Mouse (Mus musculus): ENCODE measurements around the gene Krt80. TPM values are rescaled to one million over a fixed set of nuclear protein-coding genes. Genes with fewer than 3 reads are reported as not detected.
A peak's percentile ranks its signal among the peaks of the same experiment; 100 is the strongest.

The Krt80 gene
- polyA plus RNA-seq, 1 experiment from 2014 or later, result 0.10 TPM

DNA sequence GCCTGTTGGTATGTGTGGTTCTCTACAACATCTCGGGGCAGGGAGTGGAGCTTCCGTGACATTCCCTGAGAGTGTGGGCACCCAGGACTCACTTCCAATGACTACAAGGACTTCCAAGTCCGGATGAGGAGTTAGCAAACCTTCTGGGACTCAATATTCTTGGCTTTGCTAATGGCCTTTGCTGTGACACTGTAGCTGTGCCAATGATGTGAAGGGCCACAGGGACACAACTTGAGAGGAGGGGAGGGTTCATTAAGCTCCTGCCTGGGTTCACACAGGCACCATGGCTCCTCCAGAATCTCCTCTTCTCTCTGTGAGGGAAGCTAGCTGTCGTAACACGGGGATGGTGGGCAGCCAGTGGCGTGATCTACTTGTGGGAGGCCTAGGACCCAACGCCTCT lies 47.3 kb downstream of the Krt80 start:
- Histone ChIP-seq H3K9ac (no peak overlapping the region), H3K9me3 (replicated peaks) (0 out of 2 replicates have a peak, but pooled peaks cover 5% of the 10 kb centered on the region), H3K27ac (no peak overlapping the region), H3K36me3 (no peaks in the 10 kb centered on the region), H3K27me3 (no peaks in the 10 kb centered on the region; the same call in 1 of the 2 replicates), H3K4me3 (replicated peaks) (no peak overlapping the region), H3K4me1 (replicated peaks) (peaks cover 29% of the 10 kb centered on the region), H3K4me2 (no peak overlapping the region)
- no peak for DNase-seq
- 70% methylated on average over 7 of the region's 7 CpGs for WGBS (ENCODE audit: insufficient replicate concordance)
- no peak for ATAC-seq (ENCODE audit: low read depth)

DNA sequence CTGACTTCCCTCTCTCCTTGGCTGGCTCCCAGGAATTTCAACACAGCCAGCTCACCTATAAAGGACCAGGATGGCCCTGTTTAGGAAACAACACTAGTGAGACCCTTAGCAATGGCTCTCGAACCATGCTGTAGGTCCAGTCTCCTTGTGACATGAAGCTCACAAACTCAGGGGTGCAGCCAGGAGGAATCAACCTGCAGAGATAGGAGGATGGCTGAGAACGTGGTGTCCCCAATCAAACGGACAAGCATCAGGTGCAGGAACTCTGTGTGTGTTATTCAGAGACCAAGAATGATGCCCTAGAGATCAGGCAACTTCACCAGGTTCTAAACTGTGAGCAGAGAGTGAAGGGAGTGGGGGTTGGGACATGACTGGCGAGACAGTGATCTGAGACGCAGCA lies 47.9 kb downstream of the Krt80 start:
- DNase-seq, result no peak
- H3K36me3 ChIP-seq, result no peaks in the 10 kb centered on the region

DNA sequence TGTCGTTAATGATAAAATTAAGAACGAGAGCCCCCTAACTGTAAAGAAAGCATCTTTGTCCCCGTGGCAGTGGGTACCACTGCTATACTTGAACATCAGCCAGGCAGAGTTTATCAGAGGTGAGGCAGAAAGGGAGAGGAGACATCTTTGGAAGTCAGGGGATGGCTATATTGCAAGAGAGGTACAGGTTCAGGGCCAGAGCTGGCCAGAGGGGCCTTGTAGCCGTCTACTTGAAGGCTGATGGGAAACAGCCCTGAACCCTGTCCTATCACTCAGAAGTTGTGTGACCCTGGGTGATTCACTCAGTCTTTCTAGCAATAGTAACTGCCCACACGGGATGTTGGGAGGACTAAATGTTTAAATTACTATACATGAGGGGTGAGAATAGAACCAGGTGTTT lies 48.8 kb downstream of the Krt80 start:
- Histone ChIP-seq H3K27me3 (no peaks in the 10 kb centered on the region; the same call in 1 of the 2 replicates), H3K36me3 (no peaks in the 10 kb centered on the region), H3K27ac (no peak overlapping the region), H3K4me2 (no peak overlapping the region), H3K4me3 (replicated peaks) (no peak overlapping the region), H3K9ac (no peak overlapping the region), H3K9me3 (replicated peaks) (0 out of 2 replicates have a peak, but pooled peaks cover 5% of the 10 kb centered on the region), H3K4me1 (replicated peaks) (peaks cover 38% of the 10 kb centered on the region)
- ATAC-seq (ENCODE audit: low read depth) (no peak), DNase-seq (no peak)
- WGBS (ENCODE audit: insufficient replicate concordance), result 7% methylated on average over 5 of the region's 5 CpGs

More for the DNA sequence above, 47.9 kb downstream of the Krt80 start:
- Histone ChIP-seq H3K27me3 (no peaks in the 10 kb centered on the region; the same call in 1 of the 2 replicates), H3K4me3 (replicated peaks) (no peak overlapping the region), H3K4me2 (no peak overlapping the region), H3K27ac (no peak overlapping the region), H3K4me1 (replicated peaks) (peaks cover 33% of the 10 kb centered on the region), H3K9me3 (replicated peaks) (0 out of 2 replicates have a peak, but pooled peaks cover 5% of the 10 kb centered on the region), H3K9ac (no peak overlapping the region)
- 52% methylated on average over 5 of the region's 5 CpGs for WGBS (ENCODE audit: insufficient replicate concordance)
- ATAC-seq (ENCODE audit: low read depth), result no peak

DNA sequence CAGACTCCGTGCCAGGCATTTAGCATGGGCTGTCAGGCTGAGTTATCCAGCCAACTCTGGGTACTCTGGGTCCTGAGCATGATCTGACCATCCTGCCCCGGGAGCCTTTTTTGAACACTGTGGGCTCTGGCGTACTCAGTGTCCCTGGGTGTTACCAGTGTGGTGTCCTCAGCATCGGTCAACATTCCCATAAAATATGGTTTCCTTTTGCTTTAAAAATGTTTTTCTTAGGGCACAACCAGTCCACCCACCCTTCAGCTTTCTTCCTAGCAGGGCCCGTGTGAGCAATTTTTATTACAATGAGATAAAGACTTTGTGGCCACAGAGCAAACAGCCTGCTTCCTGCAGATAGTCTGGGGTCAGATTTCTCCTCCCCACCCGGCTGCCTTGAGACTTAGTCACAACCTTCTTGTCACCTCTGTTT lies 49.3 kb downstream of the Krt80 start:
- DNase-seq, result no peak
- WGBS (ENCODE audit: insufficient replicate concordance), result 12% methylated on average over 6 of the region's 6 CpGs

DNA sequence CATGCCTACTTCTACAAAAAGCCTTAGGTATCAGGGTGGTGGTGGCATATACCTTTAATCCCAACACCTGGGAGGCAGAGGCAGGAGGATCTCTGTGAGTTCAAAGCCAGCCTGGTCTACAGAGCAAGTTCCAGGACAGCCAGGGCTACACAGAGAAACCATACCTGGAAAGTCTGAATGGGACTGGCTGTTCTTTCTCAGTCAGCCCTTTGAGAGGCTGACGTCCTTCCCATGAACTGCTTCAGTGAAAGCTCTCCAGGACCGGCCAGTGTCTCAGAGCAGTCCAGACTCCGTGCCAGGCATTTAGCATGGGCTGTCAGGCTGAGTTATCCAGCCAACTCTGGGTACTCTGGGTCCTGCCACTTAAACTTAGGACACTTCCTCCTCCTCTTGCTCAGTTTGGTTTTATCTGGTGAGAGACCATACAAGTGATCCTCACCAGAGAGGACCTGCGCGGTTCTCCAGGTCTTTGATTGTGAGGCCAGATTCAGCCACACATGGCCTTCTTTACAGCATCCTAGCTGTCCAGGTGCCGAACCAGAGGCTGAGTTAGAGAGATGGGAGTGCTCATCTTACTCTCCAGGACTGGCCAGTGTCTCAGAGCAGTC lies 49.8 kb downstream of the Krt80 start:
- Histone ChIP-seq H3K27ac (peak overlapping the region; percentile 32; the same call in 1 of the 2 replicates), H3K4me3 (replicated peaks) (no peak overlapping the region), H3K4me2 (no peak overlapping the region), H3K9me3 (replicated peaks) (0 out of 2 replicates have a peak, but pooled peaks cover 5% of the 10 kb centered on the region), H3K36me3 (no peaks in the 10 kb centered on the region), H3K4me1 (replicated peaks) (peaks cover 38% of the 10 kb centered on the region), H3K27me3 (no peaks in the 10 kb centered on the region; the same call in 1 of the 2 replicates), H3K9ac (no peak overlapping the region)
- DNase-seq (no peak), ATAC-seq (ENCODE audit: low read depth) (0 out of 2 replicates have a peak, but pooled peaks have one; percentile 5)
- 17% methylated on average over 6 of the region's 6 CpGs for WGBS (ENCODE audit: insufficient replicate concordance)

More for the DNA sequence above, 49.3 kb downstream of the Krt80 start:
- Histone ChIP-seq H3K4me2 (no peak overlapping the region), H3K4me3 (replicated peaks) (no peak overlapping the region), H3K27me3 (no peaks in the 10 kb centered on the region; the same call in 1 of the 2 replicates), H3K9ac (no peak overlapping the region), H3K4me1 (replicated peaks) (peaks cover 38% of the 10 kb centered on the region), H3K27ac (peak overlapping the region; percentile 32; the same call in 1 of the 2 replicates), H3K9me3 (replicated peaks) (0 out of 2 replicates have a peak, but pooled peaks cover 5% of the 10 kb centered on the region), H3K36me3 (no peaks in the 10 kb centered on the region)
- peak; percentile 35; the same call in 1 of the 2 replicates for ATAC-seq (ENCODE audit: low read depth)

DNA sequence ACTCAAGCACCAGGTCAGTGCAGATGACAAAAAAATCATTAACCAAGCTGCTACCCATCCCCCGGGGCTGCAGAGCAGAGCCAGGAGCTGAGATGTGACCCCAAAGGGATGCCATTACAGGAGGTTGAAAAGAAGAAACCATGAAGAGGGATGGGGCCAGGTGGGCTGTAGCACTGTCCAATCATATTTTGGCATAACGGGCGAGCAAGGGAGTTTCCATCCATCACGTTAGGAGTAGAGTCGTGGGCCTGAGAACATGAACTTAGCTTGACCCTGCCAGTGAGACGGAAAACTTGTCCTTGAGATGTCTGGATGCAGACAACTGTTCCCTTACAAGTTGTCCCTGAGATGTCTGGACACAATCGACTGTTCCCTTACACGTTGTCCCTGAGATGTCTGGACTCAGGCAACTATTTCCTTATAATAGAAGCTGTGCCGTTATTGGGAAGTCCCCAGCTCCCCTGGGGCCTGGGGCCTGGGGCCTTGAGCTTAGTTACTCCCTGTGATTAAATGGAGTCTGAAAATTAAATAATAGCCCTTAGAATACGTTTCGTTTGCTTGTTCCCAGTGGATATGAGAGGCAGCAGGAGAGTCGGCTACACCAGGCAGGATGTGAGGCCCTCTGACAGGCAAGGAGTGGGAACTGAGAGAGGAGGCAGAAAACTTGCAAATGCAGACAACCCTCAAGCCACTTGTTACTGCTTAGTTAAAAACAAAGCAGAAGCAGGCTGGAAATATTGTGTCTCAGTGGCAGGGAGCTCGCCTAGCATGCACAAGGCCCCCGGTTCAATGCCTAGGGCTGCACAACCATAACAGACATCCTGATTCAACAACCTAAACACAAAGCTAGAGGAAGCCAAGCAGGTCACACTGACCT lies 50.8 kb downstream of the Krt80 start:
- Histone ChIP-seq H3K36me3 (no peaks in the 10 kb centered on the region), H3K4me2 (no peak overlapping the region), H3K27ac (no peak overlapping the region), H3K27me3 (no peaks in the 10 kb centered on the region; the same call in 1 of the 2 replicates), H3K4me1 (replicated peaks) (peaks cover 38% of the 10 kb centered on the region), H3K9ac (no peak overlapping the region), H3K4me3 (replicated peaks) (no peak overlapping the region), H3K9me3 (replicated peaks) (0 out of 2 replicates have a peak, but pooled peaks cover 5% of the 10 kb centered on the region)
- no peak for DNase-seq
- 51% methylated on average over 14 of the region's 14 CpGs for WGBS (ENCODE audit: insufficient replicate concordance)
- ATAC-seq (ENCODE audit: low read depth), result no peak

DNA sequence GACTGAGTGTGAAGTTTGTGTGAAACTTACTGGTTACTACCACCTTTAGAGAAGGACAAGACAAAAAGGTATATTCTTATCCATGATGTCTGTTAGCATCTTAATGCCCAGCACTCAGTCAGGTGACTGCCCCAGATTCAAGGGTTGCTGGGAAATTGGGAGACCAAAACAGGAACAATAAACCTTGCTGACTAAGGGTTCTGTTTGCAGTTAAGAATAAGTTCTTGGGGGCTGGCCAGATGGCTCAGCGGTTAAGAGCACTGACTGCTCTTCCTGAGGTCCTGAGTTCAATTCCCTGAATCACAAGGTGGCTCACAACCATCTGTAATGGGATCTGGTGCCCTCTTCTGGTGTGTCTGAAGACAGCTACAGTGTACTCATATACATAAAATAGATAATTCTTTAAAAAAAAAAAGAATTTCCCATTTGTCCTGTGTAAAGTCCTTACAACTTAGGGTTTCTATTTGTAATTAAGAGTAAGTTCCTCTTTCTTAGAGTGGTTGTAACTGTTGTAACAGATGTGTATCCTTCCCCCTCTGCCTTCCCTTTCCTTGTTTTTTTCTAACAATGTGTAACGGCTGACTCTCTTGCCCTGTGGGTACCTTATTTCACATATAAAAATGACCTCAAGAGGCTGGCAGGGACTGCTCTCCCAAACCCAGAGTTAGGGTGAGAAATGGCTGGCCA lies 52.0 kb downstream of the Krt80 start:
- Histone ChIP-seq H3K4me2 (peak overlapping the region; percentile 40; the same call in 1 of the 2 replicates), H3K36me3 (no peaks in the 10 kb centered on the region), H3K4me3 (replicated peaks) (no peak overlapping the region), H3K9ac (no peak overlapping the region), H3K9me3 (replicated peaks) (no peaks in the 10 kb centered on the region), H3K27me3 (no peaks in the 10 kb centered on the region; the same call in 1 of the 2 replicates), H3K4me1 (replicated peaks) (peaks cover 38% of the 10 kb centered on the region), H3K27ac (peak overlapping the region; percentile 53)
- WGBS (ENCODE audit: insufficient replicate concordance), result 25% methylated on average over 2 of the region's 2 CpGs
- DNase-seq, result no peak
- ATAC-seq (ENCODE audit: low read depth), result no peak

DNA sequence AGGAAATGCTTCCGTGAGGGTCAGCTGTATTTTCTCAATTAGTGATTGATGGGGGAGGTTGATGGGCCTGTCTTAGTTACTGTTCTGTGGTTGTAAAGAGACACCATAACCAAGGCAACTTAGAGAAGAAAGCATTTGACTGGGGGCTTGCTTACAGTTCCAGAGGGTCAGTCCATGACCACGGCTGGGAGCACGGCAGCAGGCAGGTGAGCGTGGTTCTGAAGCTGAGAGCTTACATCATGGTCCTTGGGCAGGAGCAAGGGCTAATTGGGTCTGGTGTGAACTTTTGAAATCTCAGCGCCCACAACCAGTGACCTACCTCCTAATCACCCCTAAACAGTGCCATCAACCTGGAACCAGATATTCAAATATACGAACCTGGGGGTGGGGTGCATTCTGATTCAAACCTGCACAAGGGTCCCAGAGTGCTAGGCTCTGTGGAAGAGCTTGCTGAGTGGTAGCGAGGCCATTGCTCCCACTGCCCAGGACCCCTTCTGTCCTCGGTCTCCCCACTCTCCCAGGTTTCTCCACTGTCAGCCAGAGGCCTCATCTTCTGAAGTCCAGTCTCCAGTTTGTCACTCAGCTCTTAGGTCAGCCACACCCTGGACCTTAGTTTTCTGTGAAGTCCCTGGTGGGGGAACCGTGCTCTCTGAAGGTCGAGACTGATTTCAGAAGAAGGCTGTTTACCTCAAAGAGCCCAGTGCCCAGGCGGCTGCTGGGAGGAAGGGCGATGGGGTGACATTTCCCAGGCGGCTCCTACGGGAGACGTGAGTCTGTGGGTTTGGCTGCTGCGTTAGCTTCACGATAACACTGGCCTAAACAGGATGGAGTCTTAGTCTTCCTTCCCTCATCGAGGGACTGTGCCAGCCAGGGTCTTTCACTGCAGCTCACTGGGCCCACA lies 52.8 kb downstream of the Krt80 start:
- Histone ChIP-seq H3K4me1 (replicated peaks) (peaks cover 38% of the 10 kb centered on the region), H3K27me3 (no peaks in the 10 kb centered on the region), H3K27ac (peak overlapping the region; percentile 53; the same call in 1 of the 2 replicates), H3K9ac (0 out of 2 replicates have a peak overlapping the region, but pooled peaks have one; percentile 4), H3K9me3 (replicated peaks) (no peaks in the 10 kb centered on the region), H3K36me3 (no peaks in the 10 kb centered on the region), H3K4me2 (peak overlapping the region; percentile 40; the same call in 1 of the 2 replicates), H3K4me3 (replicated peaks) (peak overlapping the region; percentile 32)
- no peak for DNase-seq
- ATAC-seq (ENCODE audit: low read depth), result no peak
- 31% methylated on average over 18 of the region's 18 CpGs for WGBS (ENCODE audit: insufficient replicate concordance)

DNA sequence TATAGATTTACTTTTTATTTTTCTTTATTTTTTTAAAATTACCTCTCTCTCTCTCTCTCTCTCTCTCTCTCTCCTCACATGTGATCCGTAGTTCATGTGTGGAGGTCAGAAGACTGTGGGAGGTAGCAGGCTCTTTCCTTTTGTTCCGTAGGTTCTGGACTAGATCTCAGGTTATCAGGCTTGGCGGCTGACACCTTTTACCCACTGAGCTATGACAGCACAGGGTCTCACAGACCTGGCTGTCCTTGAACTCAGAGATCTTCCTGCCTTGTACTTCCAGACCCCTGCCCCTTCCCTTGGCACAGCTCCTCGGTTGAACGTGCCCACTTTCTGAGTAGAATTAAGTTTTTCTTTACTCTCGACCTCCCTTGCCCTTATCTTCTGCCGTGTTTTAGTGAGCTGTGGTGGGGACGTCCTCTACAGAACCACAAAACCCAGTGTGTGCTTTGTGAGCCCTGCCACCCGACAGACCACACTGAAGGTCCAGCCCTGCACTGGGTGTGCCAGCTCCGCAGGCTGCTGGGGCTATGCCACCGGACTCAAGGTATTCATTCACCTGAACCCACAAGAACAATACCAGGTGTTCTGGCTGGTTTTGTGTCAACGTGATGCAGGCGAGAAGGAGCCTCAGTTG lies 53.6 kb downstream of the Krt80 start:
- no peak for DNase-seq
- WGBS (ENCODE audit: insufficient replicate concordance), result 20% methylated on average over 13 of the region's 13 CpGs
- H3K27ac ChIP-seq, result no peak overlapping the region
- H3K4me1 ChIP-seq (replicated peaks), result peaks cover 36% of the 10 kb centered on the region
- peak overlapping the region; percentile 40 for H3K4me2 ChIP-seq
- H3K9ac ChIP-seq, result 0 out of 2 replicates have a peak overlapping the region, but pooled peaks have one; percentile 4
- ATAC-seq (ENCODE audit: low read depth), result no peak
- H3K36me3 ChIP-seq, result no peaks in the 10 kb centered on the region
- peak overlapping the region; percentile 32 for H3K4me3 ChIP-seq (replicated peaks)
- H3K9me3 ChIP-seq (replicated peaks), result no peaks in the 10 kb centered on the region
- no peaks in the 10 kb centered on the region for H3K27me3 ChIP-seq

DNA sequence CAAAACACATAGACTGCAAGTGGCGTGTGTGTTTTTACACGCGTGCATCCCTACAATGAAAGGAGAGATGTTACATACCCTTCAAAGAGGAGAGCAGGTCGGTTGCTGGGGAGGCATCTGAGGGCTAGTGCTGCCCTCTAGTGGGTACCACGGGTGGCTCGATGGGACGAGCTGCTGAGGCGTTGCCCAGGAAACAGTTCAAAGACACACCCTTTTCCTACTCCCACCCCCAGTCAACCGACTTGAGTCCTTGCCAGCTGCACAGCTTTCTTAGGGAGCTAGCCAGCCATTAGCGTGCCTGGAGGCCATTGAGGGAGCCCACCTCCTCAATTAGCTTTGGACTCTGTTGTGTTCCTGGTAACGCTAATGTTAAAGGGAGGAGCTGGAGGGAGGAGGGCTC lies 54.1 kb downstream of the Krt80 start:
- ATAC-seq (ENCODE audit: low read depth) (peak; percentile 53), DNase-seq (peak; percentile 68)
- Histone ChIP-seq H3K27me3 (no peaks in the 10 kb centered on the region), H3K4me3 (replicated peaks) (peak overlapping the region; percentile 32), H3K27ac (no peak overlapping the region), H3K9ac (no peak overlapping the region), H3K4me1 (replicated peaks) (peaks cover 30% of the 10 kb centered on the region), H3K9me3 (replicated peaks) (no peaks in the 10 kb centered on the region), H3K36me3 (no peaks in the 10 kb centered on the region), H3K4me2 (peak overlapping the region; percentile 40)
- 1% methylated on average over 11 of the region's 11 CpGs for WGBS (ENCODE audit: insufficient replicate concordance)
